Mouse (Mus musculus): Measurements from ENCODE around the gene Creb3l4.

DNA sequence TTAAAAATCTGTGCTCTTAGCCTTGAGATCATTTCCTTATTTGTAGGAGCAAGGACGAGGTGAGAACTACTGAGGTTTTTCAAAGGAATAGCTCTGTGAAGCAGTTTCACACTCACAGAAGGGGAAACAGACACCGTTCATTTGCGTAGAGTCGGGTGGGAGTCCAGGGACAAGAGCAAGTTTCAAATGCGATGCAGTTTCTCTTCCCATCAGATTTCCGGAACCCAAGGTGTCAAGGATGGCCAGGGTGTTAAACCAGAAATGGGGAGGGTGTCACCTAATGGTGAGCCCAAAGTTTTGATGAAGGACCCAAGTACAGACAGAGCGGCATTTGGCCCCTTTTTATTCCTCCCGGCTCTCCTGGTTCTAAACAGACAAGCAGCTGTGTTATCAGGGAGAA is 12.2 kb downstream of the Creb3l4 start:
- TF ChIP-seq POLR2A (IDR thresholded peaks at IDR 0.05; ENCODE audit: low read depth, low read length): no peak
- no peak for TF ChIP-seq CTCF (IDR thresholded peaks at IDR 0.05; ENCODE audit: borderline replicate concordance, insufficient read depth, low read length)
